Mouse (Mus musculus): ENCODE results near the gene Slc12a5.

Gene Slc12a5

DNA sequence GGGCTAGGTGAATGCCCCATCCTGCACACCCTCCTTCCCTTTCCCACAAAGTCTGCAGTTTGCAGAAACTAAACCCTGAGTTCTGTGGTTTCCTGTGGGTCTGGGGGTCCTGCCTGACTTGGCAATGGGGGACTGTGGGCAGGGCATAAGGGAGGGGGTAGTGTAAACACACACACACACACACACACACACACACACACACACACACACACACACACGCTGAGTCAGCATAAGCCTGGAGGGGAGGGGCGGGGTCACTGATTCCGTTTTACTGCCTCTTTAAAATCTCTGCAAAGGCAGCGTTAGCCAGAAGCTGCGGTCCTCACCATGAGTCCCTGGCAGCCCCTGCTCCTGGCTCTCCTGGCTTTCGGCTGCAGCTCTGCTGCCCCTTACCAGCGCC is 12.7 kb upstream of the Slc12a5 start:
- DNase-seq = no peak

DNA sequence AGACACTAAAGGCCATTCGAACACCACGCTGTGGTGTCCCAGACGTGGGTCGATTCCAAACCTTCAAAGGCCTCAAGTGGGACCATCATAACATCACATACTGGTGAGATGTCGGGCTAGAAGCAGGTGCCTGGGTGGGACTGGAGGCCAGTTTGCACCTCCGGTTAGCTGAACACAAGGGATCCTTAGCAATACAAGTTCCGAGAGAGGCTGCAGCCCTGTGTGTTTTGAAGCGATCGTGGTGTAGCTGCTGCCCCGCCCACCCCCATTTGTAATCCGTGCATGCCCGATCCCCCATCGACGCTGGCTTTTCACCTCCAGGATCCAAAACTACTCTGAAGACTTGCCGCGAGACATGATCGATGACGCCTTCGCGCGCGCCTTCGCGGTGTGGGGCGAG is 11.6 kb upstream of the Slc12a5 start:
- no peak for DNase-seq

DNA sequence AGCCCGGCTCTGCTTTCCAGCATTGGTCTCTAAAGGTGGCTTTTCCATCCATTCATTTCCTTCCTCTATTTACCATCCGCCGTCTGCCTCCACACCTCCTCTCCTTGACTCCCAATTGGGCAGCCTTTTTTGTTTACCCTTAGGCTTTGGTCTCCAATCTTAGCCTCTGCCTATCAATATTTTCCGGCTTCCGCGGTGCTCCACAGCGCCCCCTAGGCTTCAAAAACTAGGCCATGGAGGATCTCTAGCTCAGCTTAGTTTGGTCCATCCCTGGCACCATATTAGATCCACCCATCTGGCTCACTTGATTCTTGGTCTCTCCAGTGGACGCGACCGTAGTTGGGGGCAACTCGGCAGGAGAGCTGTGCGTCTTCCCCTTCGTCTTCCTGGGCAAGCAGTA is 10.1 kb upstream of the Slc12a5 start:
- DNase-seq = no peak

DNA sequence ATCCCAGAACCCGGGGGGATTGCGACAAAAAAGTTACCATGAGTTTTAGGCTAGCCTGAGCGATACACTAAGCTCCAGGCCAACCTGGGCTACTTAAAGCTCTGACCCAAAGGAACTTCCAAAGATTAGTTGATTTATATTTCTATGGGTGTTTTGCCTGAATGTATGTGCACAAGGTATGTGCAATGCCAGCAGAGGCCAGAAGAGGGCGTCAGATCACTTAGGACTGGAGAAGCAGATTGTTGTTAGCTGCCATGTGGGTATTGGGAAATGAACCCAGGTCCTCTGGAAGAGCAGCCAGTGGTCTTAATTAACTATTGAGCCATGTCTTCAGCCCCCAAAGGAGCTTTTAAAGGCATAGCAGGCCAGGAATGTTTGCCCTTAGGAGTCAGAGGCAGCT is 8.9 kb upstream of the Slc12a5 start:
- no peak for DNase-seq

DNA sequence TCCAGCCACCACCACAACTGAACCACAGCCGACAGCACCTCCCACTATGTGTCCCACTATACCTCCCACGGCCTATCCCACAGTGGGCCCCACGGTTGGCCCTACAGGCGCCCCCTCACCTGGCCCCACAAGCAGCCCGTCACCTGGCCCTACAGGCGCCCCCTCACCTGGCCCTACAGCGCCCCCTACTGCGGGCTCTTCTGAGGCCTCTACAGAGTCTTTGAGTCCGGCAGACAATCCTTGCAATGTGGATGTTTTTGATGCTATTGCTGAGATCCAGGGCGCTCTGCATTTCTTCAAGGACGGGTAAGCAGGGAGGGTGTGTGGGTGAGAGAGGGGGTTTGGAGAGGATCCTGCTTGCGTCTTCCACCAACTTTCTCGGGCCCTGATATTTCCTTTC is 8.2 kb upstream of the Slc12a5 start:
- no peak for DNase-seq

DNA sequence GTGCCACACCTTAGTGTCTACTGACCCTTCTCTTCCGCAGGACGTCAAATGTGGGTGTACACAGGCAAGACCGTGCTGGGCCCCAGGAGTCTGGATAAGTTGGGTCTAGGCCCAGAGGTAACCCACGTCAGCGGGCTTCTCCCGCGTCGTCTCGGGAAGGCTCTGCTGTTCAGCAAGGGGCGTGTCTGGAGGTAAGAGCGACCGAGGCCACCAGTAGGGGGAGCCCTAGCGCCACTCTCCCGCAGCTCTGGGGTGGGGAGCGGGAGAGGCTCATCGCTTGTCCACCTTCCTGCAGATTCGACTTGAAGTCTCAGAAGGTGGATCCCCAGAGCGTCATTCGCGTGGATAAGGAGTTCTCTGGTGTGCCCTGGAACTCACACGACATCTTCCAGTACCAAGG is 7.4 kb upstream of the Slc12a5 start:
- peak; percentile 86 for DNase-seq

DNA sequence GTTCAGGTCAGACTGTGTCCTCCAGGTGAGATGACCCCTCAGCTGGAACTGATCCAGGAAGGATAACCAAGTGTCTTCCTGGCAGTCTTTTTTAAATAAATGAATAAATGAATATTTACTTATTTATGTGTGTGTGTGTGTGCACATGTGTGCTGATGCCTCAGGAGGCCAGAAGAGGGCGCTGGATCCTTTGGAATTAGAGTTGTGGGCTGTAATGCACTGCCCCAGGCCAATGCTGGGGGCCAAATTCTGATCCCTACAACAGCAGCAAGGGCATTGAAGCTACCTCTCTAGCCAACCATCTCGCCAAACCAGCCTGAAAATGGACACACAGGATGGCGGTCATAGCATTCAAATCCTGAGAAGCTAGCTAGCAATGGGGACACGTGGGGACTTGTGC is 4.9 kb upstream of the Slc12a5 start:
- DNase-seq = no peak

DNA sequence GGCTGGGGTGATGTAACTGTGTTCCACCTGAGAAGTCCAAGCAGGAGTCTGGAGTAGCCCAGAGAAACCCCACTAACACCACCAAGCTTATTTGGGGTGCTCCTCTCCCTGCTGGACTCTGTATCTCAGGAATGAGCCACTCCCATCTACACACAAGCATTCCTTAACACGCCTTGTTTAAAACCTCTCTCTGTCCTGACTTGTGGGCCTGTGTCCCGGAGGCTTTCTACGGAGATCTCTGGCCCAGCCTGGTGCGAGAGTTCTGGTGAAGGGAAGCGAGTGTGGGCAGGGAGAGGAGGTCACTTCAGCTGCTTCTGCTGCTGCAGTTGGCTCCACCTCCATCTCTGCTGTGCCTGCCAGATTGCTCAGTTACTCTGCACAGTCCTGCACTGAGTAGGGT is 4.4 kb upstream of the Slc12a5 start:
- no peak for DNase-seq

DNA sequence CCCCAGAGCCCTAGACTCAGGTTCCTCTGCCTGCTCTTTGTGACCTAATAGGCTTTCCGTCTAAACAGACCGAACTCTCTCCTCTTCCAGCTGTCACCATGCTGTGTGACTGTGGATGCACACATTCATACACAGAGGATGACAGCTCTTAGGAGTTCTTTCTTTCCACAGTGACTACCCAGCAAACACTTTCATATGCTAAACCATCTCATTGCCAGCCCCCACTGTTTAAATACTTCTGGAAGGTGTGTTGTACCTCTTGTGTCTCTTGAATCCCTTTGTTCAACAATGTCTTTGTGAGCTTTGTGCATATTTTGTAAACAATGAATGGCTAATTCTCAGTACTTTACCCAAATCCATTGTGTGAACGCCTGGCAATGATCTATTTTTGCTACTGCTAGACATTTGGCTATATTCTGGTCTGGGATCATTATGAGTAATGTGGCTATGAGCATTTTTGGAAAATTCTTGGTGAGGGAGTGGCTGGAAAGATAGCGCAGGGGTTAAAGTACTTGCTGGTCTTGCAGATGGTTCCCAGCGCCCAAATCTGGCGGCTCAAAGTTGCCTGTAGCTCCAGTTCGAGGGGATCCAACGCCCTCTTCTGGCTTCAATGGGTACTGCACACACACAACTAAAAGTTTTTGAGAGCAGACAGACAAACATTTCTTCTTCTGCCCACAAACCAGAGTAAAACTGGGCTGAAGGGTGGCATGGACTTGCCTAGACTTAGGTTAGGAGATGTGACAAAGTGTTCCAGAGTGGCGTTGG is 2.9 kb upstream of the Slc12a5 start:
- no peak for DNase-seq

DNA sequence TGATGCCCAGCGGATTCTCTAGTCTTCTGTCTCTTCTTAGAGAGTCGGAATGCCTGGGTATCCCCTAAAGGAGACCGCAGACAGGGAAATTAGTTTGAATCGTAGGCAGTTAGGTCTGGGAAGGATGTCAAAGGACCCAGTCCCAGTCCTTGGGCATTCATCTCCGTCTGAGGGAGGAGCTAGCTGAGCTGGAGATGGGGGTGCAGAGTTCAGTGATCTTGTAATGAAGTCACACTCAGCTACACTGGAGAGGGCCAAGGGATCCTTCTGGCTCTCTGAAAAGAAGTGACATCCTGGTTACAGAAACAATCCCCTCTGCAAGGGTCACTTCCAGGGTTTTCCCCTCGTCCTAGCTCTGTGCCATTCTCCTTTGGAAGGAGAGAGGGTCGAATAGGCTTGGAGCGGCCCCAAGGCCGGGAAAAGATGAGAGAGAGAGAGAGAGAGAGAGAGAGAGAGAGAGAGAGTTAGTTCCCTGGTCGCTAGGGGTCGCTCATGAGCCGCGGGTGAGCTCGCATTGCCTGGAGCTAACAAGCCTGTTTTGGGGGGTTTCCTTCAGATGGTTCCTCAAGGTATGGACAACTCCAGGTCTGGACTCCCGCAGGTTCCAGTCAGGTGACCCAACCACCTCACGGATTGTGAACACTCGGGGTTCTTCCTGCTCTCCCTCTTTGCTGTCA is 1.0 kb downstream of the Slc12a5 start:
- DNase-seq = peak; percentile 92

DNA sequence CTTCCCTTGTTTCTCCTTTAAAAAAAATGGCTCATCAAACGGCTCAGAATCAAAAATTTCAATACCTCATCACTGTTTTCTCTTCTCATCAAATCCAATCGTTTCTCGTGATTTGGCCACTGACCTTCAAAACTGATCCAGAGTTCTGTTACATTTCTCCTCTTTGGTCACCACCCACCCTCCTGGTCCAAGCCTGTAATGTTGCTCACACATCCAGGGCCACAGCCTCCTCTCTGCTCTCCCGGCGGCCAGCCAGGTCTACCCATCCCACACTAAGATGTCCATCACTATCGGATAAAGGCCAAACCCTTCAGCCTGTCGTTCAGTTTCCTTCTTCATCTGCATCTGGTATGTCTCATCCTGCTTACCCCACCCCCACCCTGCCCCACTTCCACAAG is 1.6 kb downstream of the Slc12a5 start:
- DNase-seq = no peak

DNA sequence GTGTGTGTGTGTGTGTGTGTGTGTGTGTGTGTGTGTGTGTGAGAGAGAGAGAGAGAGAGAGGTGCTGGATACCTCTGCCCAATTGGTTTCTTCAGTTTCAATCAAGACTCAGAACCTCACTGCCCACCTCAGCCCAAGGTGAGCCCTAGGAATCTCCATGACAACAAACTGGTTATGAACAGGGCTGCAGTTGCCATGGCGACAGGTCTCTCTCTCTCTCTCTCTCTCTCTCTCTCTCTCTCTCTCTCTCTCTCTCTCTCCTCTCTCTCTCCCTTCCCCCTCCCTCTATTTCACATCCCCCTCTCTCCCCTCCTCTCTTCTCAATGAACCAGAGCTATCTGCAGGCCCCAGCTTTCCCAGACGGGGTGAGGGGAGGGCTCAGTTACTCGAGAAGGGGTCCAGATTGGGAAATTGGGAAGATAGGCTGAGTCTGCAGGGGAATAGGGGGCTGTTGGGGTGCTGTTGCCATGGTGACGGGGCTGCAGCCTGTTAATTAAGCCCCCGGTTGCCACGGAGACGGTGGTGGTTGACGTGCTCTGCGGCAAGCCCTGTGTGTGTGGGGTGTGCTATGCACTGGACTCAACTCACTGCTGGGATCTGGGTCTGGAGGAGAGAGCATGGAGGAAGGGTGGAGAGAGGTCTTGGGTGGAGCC is 3.8 kb downstream of the Slc12a5 start:
- DNase-seq = peak; percentile 72

DNA sequence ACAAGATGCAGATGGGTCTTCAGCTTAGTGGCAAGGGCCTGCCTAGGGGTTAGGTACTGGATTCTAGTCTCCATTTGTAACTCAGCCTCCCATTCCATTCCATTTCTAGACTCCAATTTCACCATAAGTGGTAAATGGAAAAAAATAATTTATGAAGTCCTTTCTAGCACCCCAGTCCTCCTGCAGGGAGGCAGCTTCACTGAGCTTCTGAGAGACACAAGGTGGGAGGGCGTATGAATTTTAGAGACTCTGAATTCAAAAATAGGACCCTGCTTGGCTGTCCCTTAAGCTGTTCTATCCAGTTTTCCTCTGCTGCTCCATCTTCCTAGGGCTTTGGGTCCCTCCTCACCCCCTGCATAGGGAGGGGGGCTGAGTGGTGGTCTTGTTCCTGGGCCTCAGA is 4.4 kb downstream of the Slc12a5 start:
- no peak for DNase-seq

DNA sequence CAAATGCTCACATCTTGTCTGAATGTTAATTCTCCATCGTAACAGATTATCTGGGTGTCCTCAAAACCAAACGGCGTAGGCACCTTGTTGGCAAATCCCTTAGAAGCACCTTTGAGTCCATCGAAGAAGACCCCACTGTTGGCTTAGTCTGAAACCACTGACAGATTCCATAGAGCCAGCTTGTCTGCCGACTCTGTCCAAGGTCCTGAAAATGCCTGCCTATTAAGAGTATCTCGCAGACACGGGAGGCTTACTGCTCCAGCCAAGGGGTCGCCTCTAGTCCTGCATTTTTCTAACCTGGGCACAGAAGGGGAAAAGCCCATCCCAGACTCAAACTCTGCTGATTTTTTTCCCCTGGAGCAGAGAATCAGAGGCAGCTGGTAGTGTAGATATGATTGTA is 5.8 kb downstream of the Slc12a5 start:
- DNase-seq = no peak

DNA sequence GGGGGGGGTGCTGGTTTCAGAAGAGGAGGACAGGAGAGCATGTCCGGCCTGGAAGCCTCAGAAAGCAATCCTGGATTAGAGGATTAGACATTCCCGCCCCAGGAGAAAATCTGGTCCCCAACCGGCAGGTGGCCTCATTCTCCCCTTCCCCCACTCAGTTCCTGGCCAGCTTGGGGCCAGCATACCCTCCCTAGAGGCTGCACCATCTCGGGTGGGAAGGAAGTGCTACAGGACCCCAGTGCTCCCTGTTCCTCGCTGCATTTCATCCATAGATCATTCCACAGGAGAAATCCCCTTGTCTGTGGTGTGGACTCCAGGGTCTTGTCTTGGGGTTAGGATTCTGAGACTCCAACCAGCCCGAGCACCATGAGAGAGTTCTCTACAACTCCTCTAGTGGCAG is 6.6 kb downstream of the Slc12a5 start:
- DNase-seq = no peak

DNA sequence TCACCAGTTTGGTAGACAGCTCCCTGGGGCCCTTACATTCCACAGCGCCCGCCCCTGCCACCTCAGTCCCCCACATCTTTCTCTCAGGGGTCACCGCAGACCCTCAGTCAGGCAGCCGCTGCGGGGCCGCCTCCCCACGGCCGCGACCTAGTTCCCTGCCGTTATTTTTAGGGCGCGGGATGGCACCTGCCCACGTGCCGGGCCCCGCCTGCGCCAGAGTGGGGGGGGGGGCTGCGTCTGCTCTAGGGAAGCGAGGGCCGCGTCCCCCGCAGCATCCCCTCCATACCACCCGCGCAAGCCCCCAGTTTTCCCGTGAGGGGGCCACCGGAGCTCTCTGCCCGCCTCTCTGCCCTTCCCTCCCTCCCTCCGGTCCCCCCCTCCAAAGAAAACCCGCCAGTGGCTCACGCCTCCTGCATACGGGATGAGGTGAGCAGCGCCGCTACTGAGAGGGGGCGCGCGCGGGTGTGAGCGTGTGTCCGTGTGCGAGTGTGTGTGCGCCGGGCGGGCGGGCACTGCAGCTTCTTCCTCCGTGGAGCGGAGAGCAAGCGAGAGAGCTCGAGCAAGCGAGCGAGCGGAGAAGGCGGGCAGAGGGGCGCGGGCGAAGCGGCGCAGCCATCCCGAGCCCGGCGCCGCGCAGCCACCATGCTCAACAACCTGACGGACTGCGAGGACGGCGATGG is 7.3 kb downstream of the Slc12a5 start:
- DNase-seq = peak; percentile 81

DNA sequence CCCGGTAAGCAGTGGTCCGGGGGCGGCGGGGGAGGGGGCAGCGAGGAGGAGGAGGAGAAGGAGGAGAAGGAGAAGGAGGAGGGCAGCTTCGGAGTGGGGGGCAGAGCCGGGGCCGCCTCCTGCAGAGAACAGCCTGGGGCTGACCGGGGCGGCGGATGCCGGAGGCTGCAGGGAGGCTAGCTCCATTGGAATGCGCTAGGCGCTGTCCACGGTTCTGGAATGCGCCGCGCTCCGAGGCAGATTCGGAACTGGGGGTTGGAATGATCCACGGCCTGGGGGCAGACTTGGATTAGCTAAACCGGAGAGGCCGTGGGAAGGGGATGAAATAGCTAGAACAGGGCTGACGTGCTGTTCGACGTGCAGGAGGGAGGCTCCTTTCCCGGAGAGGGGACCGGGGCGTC is 7.8 kb downstream of the Slc12a5 start:
- peak; percentile 56 for DNase-seq

DNA sequence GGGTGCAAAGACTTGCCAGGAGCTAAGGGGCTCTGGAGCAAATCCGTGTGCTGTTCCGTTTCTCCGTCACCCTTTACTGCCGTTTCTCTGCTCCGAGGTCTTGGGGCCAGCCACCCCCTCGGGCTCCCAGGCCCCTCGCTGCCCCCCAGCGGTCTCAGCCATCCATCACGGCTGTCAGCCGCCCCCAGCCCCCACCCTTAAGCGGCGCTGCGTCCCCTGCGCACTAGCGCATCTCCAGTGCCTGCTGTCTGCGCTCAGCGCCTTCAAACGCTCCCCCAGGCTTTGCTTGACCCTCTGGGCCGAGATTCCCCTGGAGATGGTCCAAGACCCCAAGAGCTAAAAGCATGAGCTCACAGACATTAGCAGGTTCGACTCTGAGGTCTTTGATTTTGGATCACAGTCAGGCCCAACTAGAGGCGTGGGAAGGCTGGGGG is 8.8 kb downstream of the Slc12a5 start:
- peak; percentile 60 for DNase-seq

DNA sequence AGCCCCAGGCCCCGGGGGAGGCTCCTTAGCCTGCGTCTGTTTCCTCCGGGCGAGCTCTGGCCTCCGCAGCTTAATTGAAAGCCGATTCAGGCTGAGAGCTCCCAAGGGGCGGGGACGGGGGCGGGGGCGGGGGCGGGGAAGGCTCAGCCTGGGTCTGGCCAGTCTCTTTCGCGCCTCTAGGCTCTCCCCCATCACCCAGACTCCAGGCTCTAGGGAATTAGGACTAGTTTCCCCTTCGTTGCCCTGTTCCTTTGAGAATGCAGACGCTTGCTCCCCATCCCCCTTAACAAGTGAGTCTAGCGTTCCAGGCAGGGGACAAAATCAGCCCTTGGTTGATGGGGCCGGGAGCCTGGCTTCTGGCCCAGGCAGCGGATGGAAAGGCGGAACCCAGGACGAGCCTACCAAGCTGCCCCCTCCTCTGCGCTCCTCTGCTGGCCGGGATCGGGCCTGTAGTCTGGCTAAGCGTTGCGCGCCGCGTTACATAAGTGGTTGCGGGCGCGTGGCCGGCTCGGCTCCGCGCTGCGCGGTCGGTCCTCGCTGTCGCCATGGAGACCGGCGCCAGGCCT is 10.1 kb downstream of the Slc12a5 start:
- DNase-seq = peak; percentile 71

DNA sequence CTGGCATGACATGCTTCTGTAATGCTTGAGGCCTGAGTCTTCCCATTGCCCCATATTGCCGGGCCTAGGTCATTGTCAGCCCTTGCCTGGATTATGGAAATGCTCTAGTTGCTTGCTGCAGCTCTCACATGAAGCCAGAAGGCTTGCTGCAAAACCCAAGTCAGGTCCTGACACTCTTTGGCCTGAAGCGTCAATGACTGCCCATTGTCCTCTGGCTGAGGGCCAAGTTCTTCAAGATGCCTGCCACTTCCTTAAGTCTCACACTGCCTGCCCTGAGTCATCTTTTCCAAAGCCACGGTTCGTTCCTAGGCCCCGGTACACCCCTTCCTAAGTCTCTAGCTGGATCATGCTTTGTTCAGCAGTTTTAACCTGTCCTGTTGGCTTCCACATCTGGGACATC is 12.0 kb downstream of the Slc12a5 start:
- no peak for DNase-seq

DNA sequence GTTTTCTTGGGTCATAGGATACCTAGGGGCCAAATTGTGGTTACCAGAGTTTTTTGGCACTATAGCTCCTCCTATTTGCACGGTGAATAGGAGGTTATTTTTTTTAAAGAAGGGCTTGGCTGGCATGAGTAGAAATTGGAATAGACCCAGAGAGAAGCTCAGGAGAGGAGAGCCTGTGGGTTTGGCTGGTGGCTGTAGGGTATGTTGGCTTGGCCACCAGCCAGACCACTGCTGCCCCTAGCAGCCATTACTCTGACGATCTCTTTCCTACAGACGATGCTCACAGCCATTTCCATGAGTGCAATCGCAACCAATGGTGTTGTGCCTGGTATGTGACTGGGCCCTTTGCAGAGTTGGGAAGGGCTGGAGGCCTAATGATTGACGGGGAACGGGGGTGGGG is 15.0 kb downstream of the Slc12a5 start:
- DNase-seq = no peak

DNA sequence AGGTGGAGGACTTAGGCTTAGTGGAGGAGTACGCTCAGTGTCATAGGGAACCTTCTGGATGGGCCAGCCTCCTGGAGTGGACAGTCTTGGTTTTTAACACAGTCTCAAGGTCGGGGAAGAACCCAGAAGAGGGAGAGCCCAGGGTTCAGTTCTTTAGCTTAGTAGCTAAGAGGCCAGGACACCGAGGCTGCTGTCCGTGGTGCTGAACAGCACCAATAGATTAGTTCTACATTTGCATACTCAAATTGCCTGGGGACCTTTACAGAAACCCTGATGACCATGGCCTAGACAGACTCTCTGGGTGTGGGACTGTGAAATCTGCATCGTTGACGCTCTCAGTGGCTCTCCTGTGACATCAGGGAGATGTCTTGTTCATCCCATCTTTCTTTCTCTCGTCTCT is 19.1 kb downstream of the Slc12a5 start:
- no peak for DNase-seq

DNA sequence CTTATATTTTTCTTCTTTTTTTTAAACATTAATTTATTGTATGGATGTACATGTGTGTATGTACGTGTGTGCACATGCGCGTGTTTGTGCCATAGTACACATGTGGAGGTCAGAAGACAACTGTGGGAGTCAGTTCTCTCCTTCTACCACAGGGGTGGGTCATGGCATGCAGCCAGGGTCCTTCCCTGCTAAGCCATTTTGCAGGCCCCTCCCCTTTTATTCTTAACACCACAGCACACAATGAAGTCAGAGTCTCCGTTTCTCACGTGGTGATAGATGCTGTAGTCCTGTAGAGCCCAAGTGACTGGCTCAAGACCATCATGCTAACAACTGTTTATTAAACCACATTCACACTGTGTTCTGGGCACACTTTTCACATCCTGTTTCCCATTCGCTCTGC is 25.4 kb downstream of the Slc12a5 start:
- DNase-seq = no peak
